Comparison of ENCODE assay signal across 10 mouse cellular contexts in genomic region chr4:120517335-120517734, GRCm38 (mm10). TPM values are rescaled to one million over a fixed set of nuclear protein-coding genes. Genes with fewer than 3 reads are reported as not detected.
DNase-seq lines count a peak whose midpoint lies in the region; TF ChIP-seq lines count a peak whose summit lies in the region.
"Had no signal": no experiment of that assay in that cellular context is flagged by ENCODE, and none has a peak within 500 bp of the region (broad histone marks: within the 10 kb centered on the region; RNA-seq: fewer than 3 reads in every experiment).

No protein-coding gene starts in this region.

- H3K4me1 ChIP-seq in embryonic fibroblast, embryonic 13.5 days (ENCODE audit: control insufficient read depth, insufficient read depth, low read length), result peaks cover 8% of the 10 kb centered on the region; the same call in 1 of the 2 replicates
- no peaks in the 10 kb centered on the region for H3K4me1 ChIP-seq in cerebellum, adult 2 months (ENCODE audit: control insufficient read depth, insufficient read depth, low read length)

- WGBS in cerebellum, adult 2 months, result 68% methylated on average over 4 of the region's 4 CpGs

- DNase-seq in urinary bladder, adult 18-20 months (ENCODE audit: low spot score in 2 of 2), result peak; percentile 28 to 60
- no peak for DNase-seq in urinary bladder, postnatal 25 days (ENCODE audit: low spot score)
- peak; percentile 76 to 83 for DNase-seq in lung, adult 18-20 months
- no peak for DNase-seq in cerebellum, postnatal 36 days
- DNase-seq in cerebellum, adult 2 months, result no peak
- DNase-seq in frontal cortex, postnatal 10 days (ENCODE audit: low spot score in 2 of 2), result no peak
- DNase-seq: retina, postnatal 1 day had no signal

- H3K27ac ChIP-seq in embryonic fibroblast, embryonic 13.5 days (ENCODE audit: insufficient read depth, low read length), result peak overlapping the region; percentile 95
- H3K27ac ChIP-seq in cerebellum, adult 2 months (ENCODE audit: insufficient read depth, low read length), result no peak overlapping the region
- H3K27ac ChIP-seq: heart, adult 2 months; liver, embryonic 14.5 days had no signal

- no peaks in the 10 kb centered on the region for H3K27me3 ChIP-seq in cerebellum, adult 2 months (ENCODE audit: control insufficient read depth, insufficient read depth, low read length)

- peak; percentile 52; the same call in 1 of the 2 replicates for TF ChIP-seq POLR2A in embryonic fibroblast, embryonic 13.5 days (IDR thresholded peaks at IDR 0.05; ENCODE audit: low read depth, low read length)
- TF ChIP-seq POLR2A in cerebellum, adult 2 months (IDR thresholded peaks at IDR 0.05; ENCODE audit: borderline replicate concordance, insufficient read depth, low read length), result no peak

- peak overlapping the region; percentile 29 for H3K4me3 ChIP-seq in embryonic fibroblast, embryonic 13.5 days (ENCODE audit: insufficient read depth, low read length)
- H3K4me3 ChIP-seq in cerebellum, adult 2 months (replicated peaks; ENCODE audit: insufficient read depth, low read depth, low read length), result no peak overlapping the region
- H3K4me3 ChIP-seq: heart, adult 2 months had no signal

- no peak for TF ChIP-seq CTCF in embryonic fibroblast, embryonic 13.5 days (IDR thresholded peaks at IDR 0.05; ENCODE audit: borderline replicate concordance, insufficient read depth, low read length)
- TF ChIP-seq CTCF in cerebellum, adult 2 months (IDR thresholded peaks at IDR 0.05; ENCODE audit: borderline replicate concordance, insufficient read depth, low read depth, low read length), result no peak

RNA-seq across cellular contexts. Expression of gene Slfnl1, which starts 14.7 kb away (rescaled TPM):
- polyA plus RNA-seq in embryonic fibroblast, embryonic 13.5 days (2011; ENCODE audit: insufficient read length, low read depth, missing spikeins), result 0.30 TPM in 1 of 2 replicates, not detected in the other
- 0.25 and 0.31 TPM in 2 replicates for polyA plus RNA-seq in cerebellum, adult 2 months (2012; rRNA removed)
- polyA plus RNA-seq: liver, embryonic 14.5 days had no signal

RNA-seq across cellular contexts. Expression of gene Ctps, which starts 52.7 kb away (rescaled TPM):
- 95.9 and 98.3 TPM in 2 replicates for polyA plus RNA-seq in embryonic fibroblast, embryonic 13.5 days (2011; ENCODE audit: insufficient read length, low read depth, missing spikeins)
- polyA plus RNA-seq in cerebellum, adult 2 months (2012; rRNA removed), result 28.8 and 29.7 TPM in 2 replicates

Comparison
In these comparisons a context has a peak if more than half of its experiments do, and no peak if none do; other contexts are left out.
1. DNase-seq: peak in urinary bladder, adult 18-20 months (2 of 2) and lung, adult 18-20 months (2 of 2); none in urinary bladder, postnatal 25 days (single experiment), cerebellum, postnatal 36 days (0 of 2), cerebellum, adult 2 months (0 of 2) and frontal cortex, postnatal 10 days (0 of 2).